Mouse (Mus musculus): Measurements from ENCODE around the gene Lcn10.

- TF ChIP-seq GATA1 (IDR thresholded peaks at IDR 0.05; ENCODE audit: low read length) (no peak), TAL1 (IDR thresholded peaks at IDR 0.05; ENCODE audit: low read length) (no peak)
Measured at GRCm38 (mm10) chr2:25639890-25640289, 42.6 kb upstream of the Lcn10 start.

Measured in erythroblast, embryonic 14.5 days (primary cell).